Mouse (Mus musculus) adrenal gland, adult 18-20 months (tissue): Measurements from ENCODE around the gene Spg21. TPM values are rescaled to one million over a fixed set of nuclear protein-coding genes. Genes with fewer than 3 reads are reported as not detected.

Source experiments
- DNase-seq, 2 experiments: peaks; one replicate each; pipeline ENCODE4 v3.0.0; 2021 to 2022; ENCODE audit warnings: low spot score in 2 of 2
- long read RNA-seq, 2 experiments: library from polyadenylated mRNA; stranded (forward); transcript quantifications; one replicate each; pipeline ENCODE4 v2.0.0; 2021
- total RNA-seq, 2 experiments: library from RNA; stranded (reverse); gene quantifications; 1 replicate in 1 of 2; 2 replicates in 1 of 2; pipeline ENCODE4 v1.2.3; 2021

The Spg21 gene
- total RNA-seq: 10 to 100 TPM; 53.2 to 64.3 TPM
- long read RNA-seq, experiment 1, transcript Spg21-201 (9 exons, 2,680 nt): major isoform, 34 of 37 reads
- long read RNA-seq, experiment 1, partial matches to known transcripts: 0 of 37 reads
- long read RNA-seq, experiment 1, other reads (novel, unspliced or antisense): 3 of 37 reads
- long read RNA-seq, experiment 2, transcript Spg21-201 (9 exons, 2,680 nt): major isoform, 86 of 93 reads
- long read RNA-seq, experiment 2, partial matches to known transcripts: 5 of 93 reads
- long read RNA-seq, experiment 2, other reads (novel, unspliced or antisense): 2 of 93 reads

DNA sequence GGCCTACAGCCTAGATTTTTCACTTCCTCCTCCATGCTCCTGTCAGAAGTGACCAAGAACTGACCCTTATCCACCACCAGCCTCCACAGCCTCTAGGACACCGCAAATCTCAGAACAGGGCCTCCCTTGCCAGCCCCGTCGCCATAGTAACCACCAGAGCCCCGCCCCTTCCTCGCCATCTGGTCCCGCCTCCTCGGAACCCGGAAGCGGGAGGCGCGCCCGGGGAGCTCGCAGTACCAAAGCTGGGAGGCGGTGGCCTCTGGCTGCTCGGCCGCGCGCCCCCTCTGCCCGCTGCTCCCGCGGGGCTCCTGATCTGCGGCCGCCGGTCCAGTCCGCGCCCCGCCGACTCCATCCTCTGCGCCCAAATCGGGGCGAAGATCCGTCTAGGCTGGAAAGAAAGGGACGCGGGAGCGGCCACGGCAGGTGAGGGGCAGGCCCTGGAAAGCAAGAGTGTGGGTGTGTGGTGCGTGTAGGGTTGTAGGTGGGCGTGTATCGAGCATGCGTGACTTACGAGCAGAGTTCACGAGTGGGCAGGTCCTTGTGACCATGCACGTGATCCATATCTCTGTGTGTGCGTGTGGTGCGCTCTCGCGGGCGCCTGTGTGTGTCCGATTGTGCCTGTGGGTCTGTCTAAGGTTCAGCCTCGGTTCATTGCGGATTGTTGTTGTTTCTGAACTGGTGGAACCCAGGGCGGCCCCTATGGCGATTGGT lies at the start of gene Spg21:
Gene Spg21 (plus strand): TSS at position 216 of the 711 bp plus-strand sequence.
- peak; percentile 97 to 98 for DNase-seq

DNA sequence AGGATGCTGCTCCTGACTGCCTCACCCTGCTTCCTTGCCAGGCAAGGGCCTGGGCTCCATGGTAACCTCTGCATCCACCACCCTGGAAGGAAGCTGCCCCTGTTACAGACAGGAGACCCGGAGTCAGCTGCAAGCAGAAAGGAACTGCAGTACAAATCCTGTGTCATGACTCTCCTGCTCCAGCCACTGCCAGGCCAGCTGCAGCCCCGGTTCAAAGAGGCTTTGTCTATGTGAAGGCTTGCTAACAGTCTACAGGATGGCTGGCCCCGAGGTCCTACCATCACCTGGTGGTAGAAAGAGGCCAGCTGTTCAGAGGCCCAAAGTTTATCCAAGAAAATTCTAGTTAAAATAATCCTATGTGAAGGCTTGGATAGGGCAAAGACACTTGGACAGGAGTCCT lies 49.4 kb upstream of the Spg21 start:
- no peak for DNase-seq

- DNase-seq: no peak
Measured at GRCm38 (mm10) chr9:65417738-65418137, 43.0 kb upstream of the Spg21 start.

DNA sequence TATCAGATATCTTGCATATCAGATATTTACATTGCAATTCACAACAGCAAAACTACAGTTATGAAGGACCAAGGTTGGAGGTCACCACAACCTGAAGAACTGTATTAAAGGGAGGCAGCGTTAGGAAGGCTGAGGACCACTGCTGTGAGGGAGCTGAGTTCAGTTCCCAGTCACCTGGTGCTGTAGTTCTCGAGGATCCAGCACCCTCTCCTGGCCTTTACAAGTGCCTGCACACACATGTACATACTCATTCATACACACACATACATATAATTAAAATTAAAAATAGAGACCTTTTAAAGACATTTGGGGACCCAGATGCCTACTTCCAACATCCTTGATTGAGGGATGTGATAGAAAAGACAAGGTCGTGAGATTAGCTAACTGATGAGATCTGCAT lies 41.1 kb upstream of the Spg21 start:
- DNase-seq: no peak

DNA sequence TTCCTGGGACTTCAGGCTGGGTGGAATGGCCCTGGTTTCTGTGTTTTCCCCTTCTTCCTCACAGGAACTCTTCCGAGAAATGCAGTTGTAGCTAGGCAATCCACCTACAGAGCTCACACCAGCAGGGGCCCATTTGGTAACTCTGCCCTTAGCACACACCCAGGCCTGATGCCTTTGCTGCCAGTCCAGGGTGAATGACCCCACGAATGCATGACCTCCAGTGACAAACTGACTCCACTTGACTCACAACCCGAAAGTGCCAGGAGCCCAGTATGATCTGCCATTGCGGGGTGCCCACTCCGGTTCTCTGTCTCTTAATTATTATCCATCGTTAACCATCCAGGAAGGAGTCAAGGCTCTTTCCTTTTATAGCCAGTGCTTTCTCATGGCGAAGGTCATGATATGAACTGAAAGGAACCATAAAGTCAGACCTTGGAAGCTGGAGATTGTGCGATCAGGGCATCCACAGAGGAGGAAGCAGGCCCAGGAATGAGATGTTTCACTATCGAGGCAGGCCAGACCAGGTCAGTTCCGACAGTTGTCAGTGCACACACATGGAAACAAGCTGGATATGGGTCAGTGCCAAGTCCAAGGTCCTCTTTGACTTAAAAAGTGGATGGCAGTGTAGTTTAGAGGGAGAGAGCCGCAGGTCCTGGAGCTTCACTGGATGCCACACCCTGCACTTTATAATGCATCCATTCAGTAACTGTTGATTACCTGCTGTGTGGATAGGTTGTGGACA lies 37.8 kb upstream of the Spg21 start, which contains the start of gene Slc51b:
Gene Slc51b (minus strand): TSS at position 196 of the 742 bp plus-strand sequence.
- no peak for DNase-seq

DNA sequence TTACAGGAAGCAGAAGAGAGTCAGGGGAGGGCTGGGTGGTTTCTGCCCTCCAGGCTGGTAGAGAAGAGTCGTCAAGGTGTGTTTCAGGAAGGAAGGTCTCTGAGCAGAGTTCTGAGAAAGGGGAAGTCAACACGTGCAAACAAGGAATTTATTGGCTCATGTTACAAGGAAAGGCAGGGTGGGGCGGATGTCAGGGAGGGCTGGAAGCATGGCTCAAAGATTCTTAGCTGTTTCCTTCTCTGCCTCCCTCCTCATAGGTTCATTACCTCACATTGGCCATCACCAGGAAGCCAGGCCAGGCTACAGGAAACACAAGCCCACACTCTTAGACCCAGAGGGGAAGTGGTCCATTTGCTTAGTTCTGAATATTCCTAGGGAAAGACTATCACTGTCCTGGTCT lies 36.4 kb upstream of the Spg21 start:
- DNase-seq: no peak

GRCm38 (mm10) chr9:65427511-65427910 lies 33.2 kb upstream of the Spg21 start:
- no peak for DNase-seq

DNA sequence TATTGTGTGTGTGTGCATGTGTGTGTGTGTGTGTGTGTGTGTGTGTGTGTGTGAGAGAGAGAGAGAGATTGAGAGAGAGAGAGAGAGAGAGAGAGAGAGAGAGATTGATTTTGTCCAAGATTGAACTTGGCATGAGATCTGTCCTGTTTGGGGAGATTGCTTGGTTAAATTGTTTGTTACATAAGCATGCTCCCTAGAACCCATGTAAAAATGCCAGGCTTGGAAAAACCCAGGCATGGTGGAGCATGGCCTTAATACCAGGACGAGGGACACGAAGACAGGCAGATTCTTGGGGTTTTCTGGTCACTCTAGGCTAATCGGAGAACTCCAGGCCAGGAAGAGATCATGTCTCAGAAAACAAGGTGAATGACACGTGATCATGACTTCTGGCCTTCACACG lies 32.7 kb upstream of the Spg21 start:
- DNase-seq: no peak

DNA sequence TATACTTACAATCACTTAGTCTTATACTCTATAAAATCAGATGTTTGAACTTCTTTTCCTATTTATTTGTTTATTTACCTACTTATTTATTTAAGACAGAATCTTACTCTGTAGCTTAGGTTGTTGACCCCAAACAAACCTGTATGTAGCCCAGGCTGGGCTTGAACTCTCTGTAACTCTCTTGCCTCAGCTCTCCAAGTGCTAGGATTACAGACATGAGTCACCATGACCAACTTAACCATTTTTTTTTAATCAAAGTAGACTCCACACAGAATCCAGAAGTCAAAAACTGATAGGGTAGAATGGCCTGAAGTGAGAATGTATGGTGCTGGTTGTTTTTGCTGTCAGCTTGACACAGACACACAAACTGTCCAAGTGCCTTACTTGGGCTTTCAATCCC lies 30.3 kb upstream of the Spg21 start:
- no peak for DNase-seq

- DNase-seq: no peak
Measured at GRCm38 (mm10) chr9:65430921-65431320, 29.8 kb upstream of the Spg21 start.

- peak; percentile 78 to 85 for DNase-seq
Measured at GRCm38 (mm10) chr9:65432236-65432635, 28.5 kb upstream of the Spg21 start.

GRCm38 (mm10) chr9:65434140-65434539 lies 26.6 kb upstream of the Spg21 start:
- DNase-seq: peak; percentile 39 to 63

DNA sequence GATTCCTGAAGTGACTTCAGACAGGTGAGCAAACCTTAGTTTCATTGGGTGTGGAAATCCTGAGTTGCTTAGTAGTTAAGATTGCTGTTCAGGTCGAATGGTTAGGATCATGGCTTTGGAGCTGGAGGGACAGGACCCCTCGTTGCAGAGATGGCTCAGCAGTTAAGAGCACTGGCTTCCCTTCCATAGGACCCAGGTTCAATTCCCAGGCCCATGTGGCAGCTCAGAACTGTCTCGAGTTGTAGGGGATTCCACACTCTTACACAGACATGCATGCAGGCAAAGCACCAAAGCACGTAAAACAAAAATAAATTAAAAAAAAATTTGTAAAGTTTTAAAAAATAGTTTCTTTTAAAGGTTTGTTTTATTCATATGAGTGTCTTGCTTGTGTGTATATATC lies 25.5 kb upstream of the Spg21 start:
- no peak for DNase-seq

DNA sequence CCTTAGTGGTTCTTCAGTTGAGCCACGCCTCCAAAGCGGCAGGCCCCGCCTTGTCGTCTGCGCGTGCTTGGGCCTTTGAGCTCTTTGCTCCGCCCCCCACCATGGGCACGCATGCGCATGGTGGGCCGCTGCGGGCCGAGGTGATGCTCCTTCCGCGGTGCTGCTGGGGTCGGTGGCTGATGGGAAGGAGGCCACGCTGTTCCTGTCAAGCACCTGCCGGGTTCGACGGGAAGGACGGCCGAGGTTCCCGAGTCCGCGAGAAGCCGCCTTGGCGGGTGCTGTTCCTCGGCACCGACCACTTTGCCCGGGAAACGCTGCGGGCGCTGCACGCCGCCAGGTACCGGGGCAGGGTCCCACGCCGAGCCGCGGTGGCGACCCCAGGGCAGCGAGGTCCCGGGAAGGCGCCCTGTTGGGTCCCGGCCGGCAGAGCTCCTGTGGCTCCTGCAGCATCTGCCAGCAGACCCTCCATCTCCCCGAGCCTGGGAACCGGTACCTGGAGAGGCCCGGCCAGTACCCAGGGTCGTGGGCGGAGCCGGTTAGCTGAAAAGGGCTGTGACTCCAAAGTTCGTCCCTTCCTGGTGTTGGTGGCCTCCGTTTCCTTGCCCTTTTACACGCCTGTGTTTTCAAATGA lies 25.0 kb upstream of the Spg21 start, which contains the start of gene Mtfmt:
Gene Mtfmt (plus strand): TSS at position 112 of the 631 bp plus-strand sequence.
- DNase-seq: peak; percentile 92 to 94

GRCm38 (mm10) chr9:65444692-65445091 lies 16.1 kb upstream of the Spg21 start:
- DNase-seq: no peak

DNA sequence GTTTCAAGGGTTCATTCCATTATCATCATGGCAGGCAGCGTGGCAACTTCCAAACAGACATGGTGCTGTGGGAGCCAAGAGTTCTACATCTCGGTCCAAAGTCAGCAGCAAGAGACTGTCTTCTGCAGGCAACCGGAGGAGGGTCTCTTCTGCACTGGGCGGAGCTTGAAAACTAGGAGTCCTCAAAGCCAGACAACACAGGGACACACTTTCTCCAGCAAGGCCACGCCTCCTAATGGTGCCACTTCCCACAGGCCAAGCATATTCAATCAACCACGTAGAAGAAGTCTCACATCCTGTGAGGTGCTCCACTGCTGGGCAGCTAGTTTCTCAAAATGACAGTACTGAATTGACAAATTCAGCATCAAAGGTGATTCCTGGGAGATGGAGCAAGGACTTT lies 12.8 kb upstream of the Spg21 start:
- DNase-seq: no peak

GRCm38 (mm10) chr9:65458975-65459374 lies 1.8 kb upstream of the Spg21 start:
- no peak for DNase-seq

DNA sequence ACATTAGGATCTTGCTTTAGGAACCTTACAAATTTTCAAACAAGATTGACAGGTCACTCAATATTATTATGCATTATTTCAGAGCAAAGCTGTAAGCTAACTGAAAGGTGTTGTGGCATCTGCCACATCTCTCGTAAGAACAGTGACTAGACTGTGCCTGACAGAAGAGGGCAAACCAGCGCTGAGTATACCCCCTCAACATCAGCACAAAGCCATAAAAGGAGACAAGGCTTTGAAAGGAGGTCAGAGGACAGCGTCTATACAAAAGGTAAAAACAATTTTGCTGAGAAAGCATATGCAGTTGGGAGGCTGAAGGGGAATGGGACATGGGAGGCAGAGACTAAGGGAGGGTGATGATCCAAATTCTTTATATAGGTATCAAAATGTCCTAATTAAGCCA lies 549 bp upstream of the Spg21 start:
- DNase-seq: no peak

DNA sequence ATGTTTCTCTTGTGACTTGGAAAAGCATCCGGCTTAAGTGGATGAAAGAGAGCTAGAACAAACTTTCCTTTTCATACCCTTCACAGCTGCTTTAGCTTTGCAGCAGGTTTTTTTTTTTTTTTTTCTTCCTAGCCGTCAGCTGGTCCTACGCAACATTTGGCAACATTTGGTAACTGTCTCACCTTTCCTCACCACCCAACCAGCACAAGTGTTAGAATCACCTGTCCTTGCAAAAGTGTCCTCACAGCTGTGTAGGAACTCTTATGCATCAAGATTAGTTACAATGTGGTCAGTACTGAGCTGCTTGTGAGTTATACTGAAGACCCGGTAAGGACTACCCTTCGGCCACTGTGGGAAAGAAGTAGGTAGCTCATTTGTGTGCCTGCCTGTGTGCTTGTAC lies 1.8 kb downstream of the Spg21 start:
- no peak for DNase-seq

- DNase-seq: peak; percentile 46 to 51
Measured at GRCm38 (mm10) chr9:65464161-65464560, 3.4 kb downstream of the Spg21 start.

DNA sequence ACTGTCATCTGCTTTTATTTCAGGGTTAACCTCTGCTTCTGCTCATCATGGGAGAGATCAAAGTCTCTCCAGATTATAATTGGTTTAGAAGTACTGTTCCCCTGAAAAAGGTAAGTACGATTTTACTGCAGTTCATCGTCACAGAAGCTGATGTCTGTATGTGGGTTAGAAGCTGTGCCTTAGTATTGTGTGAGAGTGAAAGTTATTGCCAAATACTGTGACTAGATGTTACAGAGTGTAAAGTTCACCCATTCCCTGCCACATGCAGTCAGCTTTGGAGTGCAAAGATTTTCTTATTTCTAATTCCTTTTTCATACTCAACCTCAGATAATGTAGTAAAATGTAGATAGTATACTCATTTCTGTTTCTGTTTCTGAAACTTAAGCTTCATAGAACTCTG lies 4.5 kb downstream of the Spg21 start:
- DNase-seq: no peak
